Comparison of ENCODE assay signal across 24 mouse cellular contexts in genomic region chr5:9156746-9157145, GRCm38 (mm10). TPM values are rescaled to one million over a fixed set of nuclear protein-coding genes. Genes with fewer than 3 reads are reported as not detected.
A peak's percentile ranks its signal among the peaks of the same experiment; 100 is the strongest.
DNase-seq lines count a peak whose midpoint lies in the region; TF ChIP-seq lines count a peak whose summit lies in the region.
"Had no signal": no experiment of that assay in that cellular context is flagged by ENCODE, and none has a peak within 500 bp of the region (broad histone marks: within the 10 kb centered on the region; RNA-seq: fewer than 3 reads in every experiment).

No protein-coding gene starts in this region.

- no peaks in the 10 kb centered on the region for H3K9me3 ChIP-seq in ES-E14 (ENCODE audit: control insufficient read depth, insufficient read depth, low read depth, low read length)
- H3K9me3 ChIP-seq: embryonic facial prominence, embryonic 13.5 days; embryonic facial prominence, embryonic 15.5 days; forebrain, embryonic 10.5 days; forebrain, embryonic 12.5 days had no signal

- peaks cover 3 to 6% of the 10 kb centered on the region in 2 experiments; a peak in 1 of 4 replicates for H3K4me1 ChIP-seq in ES-E14 (ENCODE audit: control insufficient read depth in 2 of 2, insufficient read depth in 2 of 2, low read length in 2 of 2, poor library complexity in 1 of 2)
- H3K4me1 ChIP-seq: embryonic facial prominence, embryonic 15.5 days had no signal

- peak; percentile 45 for DNase-seq in retina, adult 2 months (ENCODE audit: low read depth, low spot score)
- no peak for DNase-seq in retina, embryonic 14.5 days (ENCODE audit: low spot score)
- DNase-seq in ES-E14 (ENCODE audit: low read depth, low spot score) = peak; percentile 30
- DNase-seq in ZHBTc4 (ENCODE audit: low read depth, low spot score) = peak; percentile 71
- peak; percentile 40 for DNase-seq in retina, postnatal 7 days (ENCODE audit: low read depth, low spot score)
- no peak for DNase-seq in spleen, postnatal 10 days (ENCODE audit: low spot score in 2 of 2)
- DNase-seq in layer of hippocampus, postnatal 10 days (ENCODE audit: low spot score in 2 of 2) = no peak
- DNase-seq in gastrocnemius, postnatal 14 days = no peak
- DNase-seq: adrenal gland, adult 2 months; adrenal gland, postnatal 10 days; adrenal gland, postnatal 25 days; B cell, adult 2 months; cerebellum, adult 11 months; cerebellum, adult 18-20 months; cerebellum, adult 8-10 months; cerebellum, adult 9-11 months; cerebellum, postnatal 14 days; cerebellum, postnatal 36 days; embryo, embryonic 11 days had no signal

- no peak overlapping the region for H3K4me3 ChIP-seq in ES-E14 (ENCODE audit: insufficient read depth in 1 of 2, low read depth in 1 of 2, low read length in 2 of 2, poor library complexity in 1 of 2, severe bottlenecking in 1 of 2)
- H3K4me3 ChIP-seq: embryonic facial prominence, embryonic 13.5 days; embryonic facial prominence, embryonic 15.5 days; erythroblast, embryonic 14.5 days; forebrain, embryonic 10.5 days; forebrain, embryonic 12.5 days had no signal

- in situ Hi-C loops in ES-E14 (cut with MboI; ENCODE audit: low sequenced_read_pairs in 2 of 2, unreplicated experiment in 2 of 2) = no loop called here

- no peak overlapping the region for H3K27ac ChIP-seq in ES-E14 (ENCODE audit: insufficient read depth, low read depth, low read length, poor library complexity, severe bottlenecking)
- H3K27ac ChIP-seq: embryonic facial prominence, embryonic 13.5 days; embryonic facial prominence, embryonic 15.5 days; forebrain, embryonic 10.5 days; forebrain, embryonic 12.5 days had no signal

- peaks cover 2% of the 10 kb centered on the region for H3K36me3 ChIP-seq in ES-E14 (ENCODE audit: control insufficient read depth, insufficient read depth, low read length, poor library complexity, severe bottlenecking)
- H3K36me3 ChIP-seq: embryonic facial prominence, embryonic 15.5 days had no signal

- intact Hi-C loops in gastrocnemius, postnatal 14 days (cut with DNase I; ENCODE audit: low total_unique reads) = no loop called here

- no peak overlapping the region for H3K9ac ChIP-seq in ES-E14 (ENCODE audit: insufficient read depth, low read depth, low read length, poor library complexity, severe bottlenecking)
- H3K9ac ChIP-seq: embryonic facial prominence, embryonic 13.5 days; embryonic facial prominence, embryonic 15.5 days; forebrain, embryonic 12.5 days had no signal

TF ChIP-seq in ES-E14, 5 proteins besides CTCF, POLR2A, EP300 and RAD21:
- no peak for TF ChIP-seq HCFC1 (IDR thresholded peaks at IDR 0.05; ENCODE audit: borderline replicate concordance, insufficient read depth, low read length)
- no peak for TF ChIP-seq ZNF384 (IDR thresholded peaks at IDR 0.05; ENCODE audit: low read depth, low read length)
- no peak for TF ChIP-seq MAFK (IDR thresholded peaks at IDR 0.05; ENCODE audit: insufficient read depth, low read depth, low read length)
- TF ChIP-seq CHD2 (IDR thresholded peaks at IDR 0.05; ENCODE audit: low read depth, low read length) = no peak
- TF ChIP-seq ZC3H11A (IDR thresholded peaks at IDR 0.05; ENCODE audit: borderline replicate concordance, low read depth, low read length) = no peak

RNA-seq across cellular contexts. Expression of gene Dmtf1, which starts 4.8 kb away (rescaled TPM):
- total RNA-seq in ES-E14 (2012; rRNA removed) = 54.7 and 56.5 TPM in 2 replicates
- total RNA-seq in layer of hippocampus, postnatal 10 days (2021) = 10 to 100 TPM; 46.2 to 47.2 TPM
- 10 to 100 TPM in 1 of 2 experiments, 1 to 10 TPM in 1; 7.8 to 10.2 TPM for total RNA-seq in gastrocnemius, postnatal 14 days (2021)

RNA-seq across cellular contexts. Expression of gene Tmem243, which starts 56.3 kb away (rescaled TPM):
- 7.4 and 7.5 TPM in 2 replicates for total RNA-seq in ES-E14 (2012; rRNA removed)
- total RNA-seq in layer of hippocampus, postnatal 10 days (2021) = 1 to 10 TPM; 6.7 to 6.8 TPM
- total RNA-seq in gastrocnemius, postnatal 14 days (2021) = 1 to 10 TPM; 4.2 to 6.2 TPM

Comparison
In these comparisons a context has a peak if more than half of its experiments do, and no peak if none do; other contexts are left out.
1. DNase-seq: peak in retina, adult 2 months (single experiment), ES-E14 (single experiment), ZHBTc4 (single experiment) and retina, postnatal 7 days (single experiment); none in retina, embryonic 14.5 days (single experiment), spleen, postnatal 10 days (0 of 2), layer of hippocampus, postnatal 10 days (0 of 2) and gastrocnemius, postnatal 14 days (single experiment).